Mouse (Mus musculus) gastrocnemius, postnatal 25 days (tissue): ENCODE measurements around the gene Gm21958. TPM values are rescaled to one million over a fixed set of nuclear protein-coding genes. Genes with fewer than 3 reads are reported as not detected.
"Not testable (repeated sequence)": the region's sequence is repeated elsewhere in the genome, so short reads cannot be mapped to it uniquely, and the experiment has no call there.

ENCODE experiments used
- DNase-seq: peaks from one replicate; pipeline ENCODE4 v3.0.0; 2022
- total RNA-seq, 2 experiments: library from RNA; stranded (reverse); gene quantifications; 1 replicate in 1 of 2; 2 replicates in 1 of 2; pipeline ENCODE4 v1.2.3; 2021

Gene Gm21958
- total RNA-seq, 2 experiments from 2014 or later, result not detected

GRCm38 (mm10) chr3:54723741-54724500 lies 9.8 kb upstream of the Gm21958 start:
- no peak for DNase-seq

GRCm38 (mm10) chr3:54718947-54719346 lies 4.8 kb upstream of the Gm21958 start:
- no peak for DNase-seq

- no peak for DNase-seq
These were observed 3.2 kb upstream of the Gm21958 start for GRCm38 (mm10) chr3:54717348-54717747.

- no peak for DNase-seq
These were observed 1.3 kb upstream of the Gm21958 start for GRCm38 (mm10) chr3:54715461-54715860.

GRCm38 (mm10) chr3:54708972-54709371 lies 5.2 kb downstream of the Gm21958 start:
- DNase-seq, result no peak

- not testable (repeated sequence) for DNase-seq
These were observed 10.0 kb downstream of the Gm21958 start for GRCm38 (mm10) chr3:54704106-54704505.

GRCm38 (mm10) chr3:54699759-54700301 lies 14.3 kb downstream of the Gm21958 start:
- DNase-seq, result no peak

GRCm38 (mm10) chr3:54693056-54693415 lies 21.1 kb downstream of the Gm21958 start:
- no peak for DNase-seq

- peak; percentile 95 for DNase-seq
These were observed 21.7 kb downstream of the Gm21958 start, which contains the start of gene Supt20 for GRCm38 (mm10) chr3:54692202-54693055. Gene Supt20, plus strand, starts transcription at chr3:54692807.

GRCm38 (mm10) chr3:54689091-54689490 lies 25.1 kb downstream of the Gm21958 start:
- no peak for DNase-seq

- DNase-seq, result no peak
These were observed 26.9 kb downstream of the Gm21958 start for GRCm38 (mm10) chr3:54687245-54687644.

GRCm38 (mm10) chr3:54685202-54685601 lies 29.0 kb downstream of the Gm21958 start:
- DNase-seq, result no peak

- DNase-seq, result no peak
These were observed 32.6 kb downstream of the Gm21958 start for GRCm38 (mm10) chr3:54681310-54682204.

- no peak for DNase-seq
These were observed 37.3 kb downstream of the Gm21958 start for GRCm38 (mm10) chr3:54676818-54677217.

- DNase-seq, result no peak
These were observed 41.3 kb downstream of the Gm21958 start for GRCm38 (mm10) chr3:54672557-54673529.

GRCm38 (mm10) chr3:54672111-54672510 lies 42.0 kb downstream of the Gm21958 start:
- DNase-seq, result no peak

GRCm38 (mm10) chr3:54669559-54669958 lies 44.6 kb downstream of the Gm21958 start:
- no peak for DNase-seq

- no peak for DNase-seq
These were observed 45.4 kb downstream of the Gm21958 start for GRCm38 (mm10) chr3:54668722-54669121.

GRCm38 (mm10) chr3:54668141-54668540 lies 46.0 kb downstream of the Gm21958 start:
- DNase-seq, result no peak
